Mouse (Mus musculus) lung, embryonic 14.5 days (tissue): ENCODE data around the gene Lrch3. TPM values are rescaled to one million over a fixed set of nuclear protein-coding genes. Genes with fewer than 3 reads are reported as not detected.
"Not testable (repeated sequence)": the region's sequence is repeated elsewhere in the genome, so short reads cannot be mapped to it uniquely, and the experiment has no call there.

Experiments used
- ATAC-seq: fragments of 200-750 bp; cut with Nextera tagmentation; 2 replicates; pipeline ENCODE4 v1.8.0; 2017; ENCODE audit warnings: mild to moderate bottlenecking, moderate TSS enrichment, moderate library complexity; ENCODE audit not compliant: insufficient read depth
- DNase-seq: peaks from one replicate; pipeline ENCODE4 v3.0.0-alpha.2; 2015
- H3K27ac ChIP-seq: fragments of 300-500 bp; sonication (generic); 2 replicates; pipeline ENCODE4 v1.5.1; 2014; ENCODE audit warnings: low read depth, mild to moderate bottlenecking, moderate library complexity
- H3K27me3 ChIP-seq: fragments of 300-500 bp; sonication (generic); 2 replicates; pipeline ENCODE4 v1.6.1; 2014; ENCODE audit warnings: low read length, control low read depth; ENCODE audit not compliant: insufficient read depth
- H3K36me3 ChIP-seq: fragments of 300-500 bp; sonication (generic); 2 replicates; pipeline ENCODE4 v1.6.1; 2014; ENCODE audit warnings: control low read depth; ENCODE audit not compliant: insufficient read depth
- H3K4me1 ChIP-seq: fragments of 300-500 bp; sonication (generic); 2 replicates; pipeline ENCODE4 v1.6.1; 2014; ENCODE audit warnings: antibody characterized with exemption, control low read depth; ENCODE audit not compliant: insufficient read depth
- H3K4me2 ChIP-seq: fragments of 300-500 bp; sonication (generic); 2 replicates; pipeline ENCODE4 v1.6.1; 2014; ENCODE audit warnings: mild to moderate bottlenecking
- H3K4me3 ChIP-seq: fragments of 300-500 bp; sonication (generic); 2 replicates; pipeline ENCODE4 v1.5.1; 2014; ENCODE audit warnings: low read depth, low read length
- H3K9ac ChIP-seq: fragments of 300-500 bp; sonication (generic); 2 replicates; pipeline ENCODE4 v1.6.1; 2014
- H3K9me3 ChIP-seq: fragments of 300-500 bp; sonication (generic); 2 replicates; pipeline ENCODE4 v1.6.1; 2016; ENCODE audit warnings: low read depth, low read length, control low read depth
- CTCF ChIP-seq: IDR thresholded peaks from 2 replicates; pipeline ENCODE4 v1.5.1; 2016; ENCODE audit warnings: antibody characterized with exemption, low read depth
- WGBS: fragments of 180-500 bp; shearing (Covaris S2); extraction: QIAGEN DNeasy Blood & Tissue Kit; methylation state at CpG from one replicate; pipeline ENCODE4 v1.1.7; 2014; 5-methylcytosine and 5-hydroxymethylcytosine counted together
- polyA plus RNA-seq: library from polyadenylated mRNA; unstranded; fragments of >200 nt; fragmentation: Nextera tagmentation; extraction: Ambion mirVana; gene quantifications from 2 replicates; pipeline ENCODE4 v1.2.1, GENCODE M21; 2014

Lrch3 gene
- polyA plus RNA-seq, 1 experiment from 2014 or later: 26.9 TPM

DNA sequence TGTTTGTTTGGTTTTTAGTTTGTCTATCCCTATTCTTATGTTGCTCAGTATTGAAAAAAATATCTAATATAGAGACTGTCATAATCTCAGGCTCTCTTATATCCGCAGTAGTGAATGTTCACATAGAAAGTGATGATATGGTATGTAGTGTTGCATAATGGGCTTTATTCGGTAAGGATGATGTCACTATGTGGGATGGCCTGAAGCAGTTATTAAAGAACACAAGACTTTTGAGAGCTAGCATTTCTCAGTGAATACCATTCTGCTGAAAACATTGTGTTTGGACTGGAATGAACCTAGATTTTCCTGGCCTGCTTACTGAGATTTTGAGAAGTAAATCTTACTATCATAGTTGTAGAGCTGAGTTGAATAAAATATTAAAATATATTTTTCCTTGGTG lies 23.5 kb downstream of the Lrch3 start:
- Histone ChIP-seq H3K36me3 (no peaks in the 10 kb centered on the region), H3K9me3 (no peaks in the 10 kb centered on the region), H3K27me3 (no peaks in the 10 kb centered on the region), H3K9ac (no peak overlapping the region), H3K4me3 (no peak overlapping the region), H3K4me1 (no peaks in the 10 kb centered on the region), H3K4me2 (no peak overlapping the region), H3K27ac (no peak overlapping the region)
- TF ChIP-seq CTCF: no peak
- 75% methylated on average over 2 of the region's 2 CpGs for WGBS
- ATAC-seq (no peak), DNase-seq (peak; percentile 9)

DNA sequence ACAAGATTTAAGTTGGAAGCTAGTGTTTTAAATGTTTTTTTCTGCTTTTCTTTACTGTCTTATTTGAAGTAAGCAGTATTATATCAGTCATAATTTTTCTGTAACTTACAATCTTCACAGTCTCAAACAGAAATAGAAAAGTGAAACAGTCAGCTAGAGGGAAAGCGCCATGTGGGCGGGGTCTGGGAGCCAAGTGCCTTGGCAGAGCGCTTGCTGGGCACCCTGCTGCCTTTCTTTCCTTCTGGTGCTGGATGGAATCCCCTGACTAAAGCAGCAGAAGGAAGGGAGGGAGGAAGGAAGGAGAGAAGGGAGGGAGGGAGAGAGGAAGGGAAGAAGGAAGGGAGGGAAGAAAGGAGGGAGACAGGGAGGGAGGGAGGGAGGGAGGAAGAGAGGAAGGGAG lies 25.4 kb downstream of the Lrch3 start:
- H3K9ac ChIP-seq: not testable (repeated sequence)

DNA sequence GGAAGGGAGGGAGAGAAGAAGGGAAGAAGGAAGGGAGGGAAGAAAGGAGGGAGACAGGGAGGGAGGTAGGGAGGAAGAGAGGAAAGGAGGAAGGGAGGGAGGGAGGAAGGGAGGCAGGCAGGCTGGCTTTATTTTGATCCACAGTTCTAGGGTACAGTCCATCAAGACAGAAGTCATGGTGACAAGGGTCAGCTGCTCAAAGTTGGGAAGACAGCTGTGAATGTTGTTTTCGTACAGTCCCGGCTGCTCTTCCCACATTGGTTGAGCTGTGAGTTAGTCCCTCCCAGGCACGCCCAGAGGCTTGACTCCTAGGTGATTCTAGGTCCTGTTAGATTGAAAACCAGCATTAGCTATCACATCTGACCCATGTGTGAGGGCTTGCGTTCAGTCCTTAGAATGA lies 25.8 kb downstream of the Lrch3 start:
- not testable (repeated sequence) for H3K4me2 ChIP-seq, H3K4me3 ChIP-seq, H3K27ac ChIP-seq, H3K27me3 ChIP-seq, H3K4me1 ChIP-seq, H3K9me3 ChIP-seq, H3K36me3 ChIP-seq, H3K9ac ChIP-seq, ATAC-seq, DNase-seq
- WGBS: 80% methylated on average over 4 of the region's 4 CpGs

More for the DNA sequence above, 25.4 kb downstream of the Lrch3 start:
- not testable (repeated sequence) for H3K27me3 ChIP-seq, H3K36me3 ChIP-seq, H3K9me3 ChIP-seq, H3K4me3 ChIP-seq, H3K4me2 ChIP-seq, H3K4me1 ChIP-seq, H3K27ac ChIP-seq, ATAC-seq
- DNase-seq: peak; percentile 21
- 35% methylated on average over 3 of the region's 3 CpGs for WGBS

DNA sequence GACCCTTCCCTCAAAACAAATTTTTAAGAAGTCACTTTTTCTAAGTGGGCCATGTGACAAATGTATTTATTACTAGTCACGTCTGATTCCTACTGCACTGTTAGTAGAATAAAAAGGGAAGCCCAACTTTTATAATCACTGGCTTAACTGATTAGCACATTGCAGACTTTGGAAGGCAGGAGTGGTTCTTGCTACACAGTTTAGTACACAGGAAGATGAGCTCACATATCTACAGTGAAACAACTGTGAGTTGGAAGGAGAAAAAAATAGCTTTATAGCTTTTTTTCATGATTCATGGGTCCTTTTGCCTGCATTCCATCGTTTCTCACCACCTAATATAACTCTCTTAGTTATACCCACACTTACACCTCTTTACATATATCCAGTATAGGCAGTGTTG lies 27.3 kb downstream of the Lrch3 start:
- not testable (repeated sequence) for ATAC-seq, H3K4me1 ChIP-seq, H3K4me3 ChIP-seq, H3K36me3 ChIP-seq, H3K27ac ChIP-seq, DNase-seq, H3K27me3 ChIP-seq, H3K4me2 ChIP-seq, H3K9me3 ChIP-seq, H3K9ac ChIP-seq
- WGBS: 70% methylated on average over 2 of the region's 2 CpGs

DNA sequence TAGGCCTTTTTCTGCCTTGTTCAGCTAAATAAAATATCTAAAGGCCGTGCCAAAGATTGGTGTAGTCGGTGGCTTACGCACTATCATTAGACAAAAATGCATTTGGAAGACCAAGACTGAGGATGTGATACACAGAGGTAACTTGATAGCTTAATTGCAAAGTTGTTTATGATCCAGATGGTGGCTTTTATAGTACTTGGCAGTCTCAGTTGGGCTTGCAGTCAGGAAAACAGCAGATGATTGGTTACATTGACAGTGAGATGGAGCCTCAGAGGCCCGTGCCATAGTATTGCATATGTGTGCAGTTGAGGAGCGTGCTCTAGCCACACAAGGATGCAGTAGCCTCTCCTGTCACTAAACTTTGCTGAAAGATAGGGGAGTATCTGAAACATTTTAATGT lies 28.8 kb downstream of the Lrch3 start:
- WGBS: 46% methylated on average over 5 of the region's 5 CpGs
- peak; percentile 65 for DNase-seq
- no peak overlapping the region for H3K27ac ChIP-seq

DNA sequence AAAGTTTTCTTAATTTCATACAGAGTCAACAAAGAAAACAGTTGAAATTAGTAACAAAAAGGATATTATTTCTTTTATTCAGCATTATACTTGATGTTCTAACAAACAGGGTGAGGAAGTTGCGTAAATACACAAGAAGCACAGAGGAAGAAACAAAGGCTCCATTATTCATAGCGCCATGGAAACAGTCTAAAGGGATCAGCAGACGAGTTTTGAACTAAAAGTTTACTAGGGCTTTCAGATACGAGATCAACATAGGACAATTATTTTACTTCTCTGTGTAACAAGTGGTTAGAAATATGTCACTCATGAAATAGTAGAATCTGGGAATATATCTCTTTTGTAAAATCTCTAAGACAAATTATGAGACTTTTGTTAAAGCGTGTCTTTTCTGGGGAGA lies 31.5 kb downstream of the Lrch3 start:
- Histone ChIP-seq H3K36me3 (no peaks in the 10 kb centered on the region), H3K4me1 (no peaks in the 10 kb centered on the region), H3K9me3 (no peaks in the 10 kb centered on the region), H3K27me3 (no peaks in the 10 kb centered on the region), H3K9ac (no peak overlapping the region), H3K4me3 (no peak overlapping the region), H3K4me2 (no peak overlapping the region), H3K27ac (no peak overlapping the region)
- ATAC-seq: no peak
- 81% methylated on average over 5 of the region's 5 CpGs for WGBS
- no peak for TF ChIP-seq CTCF
- DNase-seq: no peak

More for the DNA sequence above, 28.8 kb downstream of the Lrch3 start:
- H3K4me3 ChIP-seq: no peak overlapping the region
- no peak overlapping the region for H3K4me2 ChIP-seq
- no peak overlapping the region for H3K9ac ChIP-seq
- no peak; the same call in 1 of the 2 replicates for ATAC-seq
- no peaks in the 10 kb centered on the region for H3K27me3 ChIP-seq
- no peaks in the 10 kb centered on the region for H3K9me3 ChIP-seq
- no peaks in the 10 kb centered on the region for H3K4me1 ChIP-seq
- no peaks in the 10 kb centered on the region for H3K36me3 ChIP-seq
- no peak for TF ChIP-seq CTCF

DNA sequence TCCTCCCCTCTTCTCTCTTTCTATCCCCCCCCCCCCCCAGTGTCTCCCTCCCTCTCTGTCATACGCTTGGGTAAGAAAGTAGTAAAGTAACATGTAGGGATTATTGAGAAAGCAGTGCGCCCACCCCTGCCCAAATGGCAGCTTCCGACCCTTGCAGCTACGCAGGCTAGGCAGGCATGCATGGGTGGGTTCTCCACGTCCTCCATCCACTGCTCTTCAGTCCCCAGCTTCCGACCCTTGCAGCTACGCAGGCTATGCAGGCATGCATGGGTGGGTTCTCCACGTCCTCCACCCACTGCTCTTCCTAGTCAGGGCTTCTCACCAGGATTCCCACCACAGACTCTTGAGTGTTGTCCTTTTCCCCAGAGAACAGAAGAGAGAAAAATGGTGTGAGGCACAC lies 34.1 kb downstream of the Lrch3 start:
- H3K27me3 ChIP-seq: no peaks in the 10 kb centered on the region

DNA sequence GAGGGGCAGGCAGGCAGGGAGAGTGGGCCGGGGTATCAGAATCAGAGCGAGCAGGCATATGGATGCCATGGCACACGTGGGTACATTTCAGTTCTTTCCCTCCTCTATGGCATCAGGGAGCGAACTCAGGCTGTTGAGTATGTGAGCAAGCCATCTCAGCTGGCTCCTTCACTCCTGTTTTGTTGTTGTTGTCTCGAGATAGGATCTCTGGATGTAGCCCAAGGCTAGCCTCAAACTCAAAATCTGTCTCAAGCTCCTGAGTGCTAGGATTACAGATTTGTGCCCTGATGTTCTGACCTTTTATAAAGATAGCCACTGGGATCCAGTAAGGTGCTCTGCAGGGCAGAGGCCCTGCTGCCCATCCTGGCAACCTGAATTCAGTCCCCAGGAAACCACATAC lies 34.8 kb downstream of the Lrch3 start:
- no peak overlapping the region for H3K27ac ChIP-seq
- ATAC-seq (no peak), DNase-seq (no peak)
- no peaks in the 10 kb centered on the region for H3K9me3 ChIP-seq
- TF ChIP-seq CTCF: no peak
- H3K36me3 ChIP-seq: no peaks in the 10 kb centered on the region
- 84% methylated on average over 5 of the region's 5 CpGs for WGBS
- H3K4me1 ChIP-seq: no peaks in the 10 kb centered on the region
- H3K27me3 ChIP-seq: no peaks in the 10 kb centered on the region
- H3K9ac ChIP-seq: no peak overlapping the region
- H3K4me2 ChIP-seq: no peak overlapping the region
- H3K4me3 ChIP-seq: no peak overlapping the region

More for the DNA sequence above, 34.1 kb downstream of the Lrch3 start:
- DNase-seq: no peak
- H3K4me3 ChIP-seq: no peak overlapping the region
- no peak overlapping the region for H3K9ac ChIP-seq
- no peak for ATAC-seq
- no peak overlapping the region for H3K4me2 ChIP-seq
- no peak for TF ChIP-seq CTCF
- H3K4me1 ChIP-seq: no peaks in the 10 kb centered on the region
- no peak overlapping the region for H3K27ac ChIP-seq
- WGBS: 82% methylated on average over 8 of the region's 8 CpGs
- no peaks in the 10 kb centered on the region for H3K9me3 ChIP-seq
- H3K36me3 ChIP-seq: no peaks in the 10 kb centered on the region
